Mouse (Mus musculus) intestine, embryonic 14.5 days (tissue): ENCODE data around the gene Dgkq. TPM values are rescaled to one million over a fixed set of nuclear protein-coding genes. Genes with fewer than 3 reads are reported as not detected.

ENCODE experiments used
- ATAC-seq: fragments of 200-750 bp; cut with Nextera tagmentation; replicated peaks from 2 replicates; pipeline ENCODE4 v1.8.0; 2017; ENCODE audit warnings: low read depth, moderate number of reproducible peaks, moderate TSS enrichment, moderate library complexity; ENCODE audit not compliant: low FRiP score, low TSS enrichment
- DNase-seq: peaks from one replicate; pipeline ENCODE4 v3.0.0-alpha.2; 2018; ENCODE audit warnings: low spot score
- H3K27ac ChIP-seq: fragments of 300-500 bp; sonication (generic); 2 replicates; pipeline ENCODE4 v1.5.1; 2014; ENCODE audit warnings: low read depth, mild to moderate bottlenecking, control low read depth
- H3K27me3 ChIP-seq: fragments of 300-500 bp; sonication (generic); replicated peaks from 2 replicates; pipeline ENCODE4 v1.6.1; 2014; ENCODE audit warnings: low read length, control low read depth; ENCODE audit not compliant: control insufficient read depth, insufficient read depth
- H3K36me3 ChIP-seq: fragments of 300-500 bp; sonication (generic); 2 replicates; pipeline ENCODE4 v1.6.1; 2014; ENCODE audit warnings: low read length, control low read depth; ENCODE audit not compliant: control insufficient read depth, insufficient read depth
- H3K4me1 ChIP-seq: fragments of 300-500 bp; sonication (generic); replicated peaks from 2 replicates; pipeline ENCODE4 v1.6.1; 2014; ENCODE audit warnings: low read length, control low read depth, mixed read lengths; ENCODE audit not compliant: control insufficient read depth, insufficient read depth
- H3K4me2 ChIP-seq: fragments of 300-500 bp; sonication (generic); 2 replicates; pipeline ENCODE4 v1.6.1; 2014; ENCODE audit warnings: low read length
- H3K4me3 ChIP-seq: fragments of 300-500 bp; sonication (generic); 2 replicates; pipeline ENCODE4 v1.5.1; 2014; ENCODE audit warnings: low read depth, low read length, control low read depth, mixed read lengths
- H3K9ac ChIP-seq: fragments of 300-500 bp; sonication (generic); 2 replicates; pipeline ENCODE4 v1.6.1; 2014; ENCODE audit warnings: mild to moderate bottlenecking, low read length
- H3K9me3 ChIP-seq: fragments of 300-500 bp; sonication (generic); 2 replicates; pipeline ENCODE4 v1.6.1; 2016; ENCODE audit warnings: low read length, control low read depth; ENCODE audit not compliant: control insufficient read depth
- WGBS: fragments of 180-500 bp; shearing (Covaris S2); extraction: QIAGEN DNeasy Blood & Tissue Kit; methylation state at CpG from one replicate; pipeline ENCODE4 v1.1.7; 2014; 5-methylcytosine and 5-hydroxymethylcytosine counted together
- polyA plus RNA-seq: library from polyadenylated mRNA; unstranded; fragments of >200 nt; fragmentation: Nextera tagmentation; extraction: Ambion mirVana; gene quantifications from 2 replicates; pipeline ENCODE4 v1.2.1, GENCODE M21; 2014

The Dgkq gene
- polyA plus RNA-seq, 1 experiment from 2014 or later: 8.0 TPM

DNA sequence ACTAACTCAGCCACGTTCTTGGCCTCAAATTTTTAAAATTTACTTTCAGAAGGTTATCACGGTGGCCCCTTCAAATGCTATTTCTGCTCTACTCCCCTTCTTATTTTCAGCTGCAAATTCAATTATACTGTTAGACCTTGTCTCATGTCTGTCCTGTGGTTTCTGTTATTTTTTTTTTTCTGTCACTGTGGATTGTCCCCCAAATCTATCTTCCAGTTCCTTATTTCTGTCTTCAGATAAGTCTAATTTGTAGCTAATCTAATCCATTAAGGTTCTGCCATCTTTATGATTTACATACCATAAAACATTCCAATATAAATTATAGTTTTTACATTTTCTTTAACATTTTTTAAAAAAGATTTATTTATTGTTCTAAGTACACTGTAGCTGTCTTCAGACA, 2.1 kb downstream of the Dgkq start:
- H3K36me3 ChIP-seq: peaks cover 10% of the 10 kb centered on the region
- H3K27me3 ChIP-seq: 0 out of 2 replicates have a peak, but pooled peaks cover 3% of the 10 kb centered on the region
- H3K4me2 ChIP-seq: no peak overlapping the region
- DNase-seq (no peak), ATAC-seq (no peak)
- peaks cover 10% of the 10 kb centered on the region for H3K4me1 ChIP-seq
- 73% methylated on average over 2 of the region's 2 CpGs for WGBS
- H3K9ac ChIP-seq: no peak overlapping the region
- H3K27ac ChIP-seq: no peak overlapping the region
- H3K4me3 ChIP-seq: no peak overlapping the region
- H3K9me3 ChIP-seq: no peaks in the 10 kb centered on the region

DNA sequence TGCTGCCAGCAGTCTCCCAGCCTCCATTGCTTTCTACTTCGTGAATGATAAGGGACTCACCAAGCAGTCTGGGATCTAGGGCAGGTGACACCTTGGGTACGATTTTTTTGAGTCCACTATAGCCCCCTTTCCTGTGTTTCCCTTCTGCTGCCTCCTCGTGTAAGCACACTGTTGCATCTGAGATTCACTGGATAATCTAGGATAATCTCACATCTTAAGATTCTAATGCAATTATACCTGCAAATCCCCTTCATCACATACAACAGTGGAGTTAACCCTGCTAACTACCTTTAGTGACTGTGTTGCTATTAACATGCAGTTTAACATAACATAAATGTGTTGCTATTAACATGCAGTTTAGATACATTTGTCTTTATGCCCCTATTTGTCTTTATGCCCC, 4.4 kb downstream of the Dgkq start:
- no peak for ATAC-seq
- H3K9ac ChIP-seq: no peak overlapping the region
- H3K27me3 ChIP-seq: 0 out of 2 replicates have a peak, but pooled peaks cover 3% of the 10 kb centered on the region
- no peak overlapping the region for H3K27ac ChIP-seq
- no peak for DNase-seq
- 43% methylated on average over 3 of the region's 3 CpGs for WGBS
- H3K4me2 ChIP-seq: no peak overlapping the region
- H3K9me3 ChIP-seq: no peaks in the 10 kb centered on the region
- no peaks in the 10 kb centered on the region for H3K36me3 ChIP-seq
- no peak overlapping the region for H3K4me3 ChIP-seq
- peaks cover 10% of the 10 kb centered on the region for H3K4me1 ChIP-seq

DNA sequence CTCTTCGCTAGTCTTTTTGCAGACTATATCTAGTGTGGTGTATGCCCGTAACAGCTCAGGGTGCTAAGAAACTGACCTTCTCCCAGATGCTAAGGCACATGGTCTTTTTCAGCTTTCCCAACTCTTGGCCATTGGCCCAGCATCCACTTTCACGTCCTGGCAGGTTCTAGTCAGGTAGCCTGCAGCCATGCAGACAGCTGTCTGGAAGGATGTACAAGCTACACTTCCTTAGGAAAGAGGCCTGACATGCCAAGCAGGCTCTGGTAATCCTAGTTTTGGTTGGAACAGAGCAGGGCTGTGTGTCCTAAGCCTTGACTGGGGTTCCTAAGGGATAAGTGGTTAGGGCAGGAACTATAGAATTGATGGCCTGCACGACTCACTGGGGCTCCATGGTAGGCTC, 6.7 kb downstream of the Dgkq start:
- 85% methylated on average over 4 of the region's 4 CpGs for WGBS
- no peaks in the 10 kb centered on the region for H3K9me3 ChIP-seq

DNA sequence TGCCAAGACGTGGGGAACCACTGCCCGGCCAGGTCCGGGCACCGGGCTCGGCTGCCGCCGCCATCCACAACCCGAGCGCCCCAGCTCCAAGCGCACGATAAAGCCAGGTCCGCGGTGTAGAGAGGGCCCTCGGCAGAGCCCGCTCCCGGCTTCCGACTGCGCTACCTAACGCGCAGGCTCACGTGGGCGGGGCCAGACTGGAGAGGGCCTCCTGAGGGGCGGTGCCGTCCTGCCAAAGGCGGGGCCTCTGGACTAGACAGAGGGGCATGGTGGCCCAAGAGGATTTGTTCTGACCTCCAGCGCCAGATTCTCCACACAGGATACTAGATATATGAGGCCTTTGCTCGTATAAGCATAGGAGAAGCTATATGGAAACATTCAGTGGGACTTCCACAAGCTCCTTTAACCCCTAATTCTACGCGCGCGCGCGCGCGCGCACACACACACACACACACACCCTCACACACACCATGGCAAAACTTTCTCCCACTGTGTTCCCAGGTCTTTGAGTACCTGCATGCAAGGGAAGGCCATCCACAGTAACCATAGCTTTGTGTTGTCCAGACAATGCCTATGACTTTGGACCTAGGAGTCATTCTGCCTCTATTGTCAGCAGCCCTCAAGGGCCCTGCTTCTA, 8.7 kb downstream of the Dgkq start:
- 13% methylated on average over 36 of the region's 36 CpGs for WGBS
- H3K27ac ChIP-seq: no peak overlapping the region

More for the DNA sequence above, 6.7 kb downstream of the Dgkq start:
- no peak for DNase-seq
- Histone ChIP-seq H3K4me1 (peaks cover 5% of the 10 kb centered on the region), H3K9ac (no peak overlapping the region), H3K4me3 (no peak overlapping the region), H3K4me2 (no peak overlapping the region), H3K36me3 (0 out of 2 replicates have a peak, but pooled peaks cover under 1% of the 10 kb centered on the region), H3K27me3 (0 out of 2 replicates have a peak, but pooled peaks cover 3% of the 10 kb centered on the region), H3K27ac (no peak overlapping the region)
- no peak for ATAC-seq

DNA sequence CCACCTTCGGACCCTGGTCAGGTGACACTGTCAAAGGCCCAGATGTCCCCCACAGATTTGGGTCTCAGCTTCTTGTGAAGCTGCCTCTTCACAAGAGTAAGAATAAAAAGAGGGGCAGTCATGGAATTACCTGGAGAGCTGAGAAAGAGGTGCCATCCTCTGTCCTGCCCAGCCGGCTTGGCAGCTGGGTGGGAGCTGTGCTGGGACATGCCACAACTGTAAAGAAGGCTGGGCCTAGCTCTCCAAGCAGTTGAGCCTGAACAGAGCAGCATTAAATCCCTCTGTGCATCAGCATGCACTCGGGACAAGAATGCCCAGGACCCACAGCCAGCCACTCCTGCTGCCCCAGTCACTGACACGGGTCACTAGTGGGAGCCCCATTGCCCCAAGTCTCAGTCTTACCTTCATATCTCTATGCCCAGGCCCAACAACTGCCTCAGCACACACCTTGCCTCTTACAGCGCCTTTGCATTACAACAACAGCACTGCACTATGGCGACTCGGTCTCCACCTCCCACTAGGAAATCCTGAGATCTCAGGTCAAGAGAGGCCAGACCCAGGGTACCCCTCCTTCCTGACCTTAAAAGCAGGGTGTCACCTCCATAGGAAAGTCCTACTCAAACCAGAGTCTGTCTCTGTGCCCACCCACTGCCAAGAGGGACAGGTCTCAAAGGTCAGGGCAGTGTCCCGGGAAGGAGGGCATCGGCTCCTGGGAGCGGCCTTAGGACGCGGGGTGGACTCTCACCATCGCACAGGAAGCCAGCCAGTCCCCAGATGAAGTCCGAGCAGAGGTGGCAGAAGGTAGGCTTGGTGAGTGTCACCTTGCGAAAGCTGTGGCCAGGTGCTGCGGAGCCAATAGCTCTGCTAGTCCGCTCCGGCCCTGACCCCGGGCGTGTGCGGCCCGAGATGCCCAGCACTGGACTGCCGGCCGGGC, 9.5 kb downstream of the Dgkq start, which contains the start of gene Idua:
Gene Idua (plus strand): TSS at position 634 of the 934 bp plus-strand sequence.
- DNase-seq (no peak), ATAC-seq (peak; percentile 63; the same call in 1 of the 2 replicates)
- 11% methylated on average over 24 of the region's 24 CpGs for WGBS
- H3K4me2 ChIP-seq: peak within 1 kb of the TSS; percentile 95
- H3K9ac ChIP-seq: peak within 1 kb of the TSS; percentile 89
- H3K4me1 ChIP-seq: peaks cover 5% of the 10 kb centered on the region
- H3K27ac ChIP-seq: no peak within 1 kb of the TSS
- H3K9me3 ChIP-seq: no peaks in the 10 kb centered on the region
- peak within 1 kb of the TSS; percentile 80 for H3K4me3 ChIP-seq
- peaks cover 24% of the 10 kb centered on the region for H3K36me3 ChIP-seq
- 0 out of 2 replicates have a peak, but pooled peaks cover 3% of the 10 kb centered on the region for H3K27me3 ChIP-seq

More for the DNA sequence above, 8.7 kb downstream of the Dgkq start:
- H3K4me1 ChIP-seq: peaks cover 5% of the 10 kb centered on the region
- DNase-seq: peak; percentile 91
- 0 out of 2 replicates have a peak, but pooled peaks cover 3% of the 10 kb centered on the region for H3K27me3 ChIP-seq
- ATAC-seq: peak; percentile 99
- no peaks in the 10 kb centered on the region for H3K9me3 ChIP-seq
- peak overlapping the region; percentile 80 for H3K4me3 ChIP-seq
- H3K36me3 ChIP-seq: peaks cover 16% of the 10 kb centered on the region
- peak overlapping the region; percentile 95 for H3K4me2 ChIP-seq
- H3K9ac ChIP-seq: peak overlapping the region; percentile 89

DNA sequence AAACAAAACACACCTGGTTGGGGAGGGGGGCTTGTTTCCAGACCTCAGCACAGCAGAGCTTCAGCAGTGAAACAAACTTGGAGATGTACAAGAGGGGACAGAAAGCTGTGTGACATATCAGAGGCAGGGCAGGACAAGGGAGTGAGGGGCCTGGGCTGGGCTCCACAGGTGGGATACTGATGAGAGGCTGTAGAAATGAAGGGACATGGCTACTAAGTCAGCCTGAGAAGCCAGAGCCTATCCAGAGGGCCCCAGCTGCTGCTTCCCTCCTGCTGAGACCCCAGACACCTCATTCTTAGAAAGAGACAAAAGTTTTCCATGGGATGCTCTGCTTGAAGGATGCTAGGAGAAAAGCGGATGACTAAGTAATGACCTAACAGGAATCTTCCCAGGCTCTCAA, 10.9 kb downstream of the Dgkq start:
- 95% methylated on average over 1 of the region's 1 CpGs for WGBS
- ATAC-seq (no peak), DNase-seq (no peak)

DNA sequence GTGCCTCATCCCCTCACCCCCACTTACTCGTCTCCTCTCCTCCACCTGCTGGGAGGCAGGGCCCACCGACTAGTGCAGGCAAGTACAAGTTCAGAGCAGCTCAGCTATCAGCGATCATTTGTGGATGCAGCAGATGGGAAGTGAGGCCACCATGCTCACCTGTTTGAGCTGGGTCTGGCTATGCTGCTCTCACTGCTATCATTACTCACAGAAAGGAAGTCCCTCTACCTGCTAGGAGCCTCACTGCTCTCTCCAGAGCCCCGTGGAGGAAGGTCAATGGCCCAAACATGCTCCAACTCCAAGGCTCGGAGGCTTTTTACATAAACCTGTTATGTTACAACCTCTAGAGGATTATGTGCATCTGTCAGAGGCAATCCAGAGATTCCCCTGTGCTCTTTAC, 12.1 kb downstream of the Dgkq start:
- ATAC-seq (no peak), DNase-seq (no peak)
- Histone ChIP-seq H3K4me3 (no peak overlapping the region), H3K27me3 (no peaks in the 10 kb centered on the region), H3K9ac (no peak overlapping the region), H3K4me2 (no peak overlapping the region), H3K9me3 (no peaks in the 10 kb centered on the region), H3K27ac (no peak overlapping the region), H3K4me1 (peaks cover 5% of the 10 kb centered on the region), H3K36me3 (peaks cover 49% of the 10 kb centered on the region)
- 77% methylated on average over 5 of the region's 5 CpGs for WGBS

More for the DNA sequence above, 10.9 kb downstream of the Dgkq start:
- H3K9ac ChIP-seq: no peak overlapping the region
- peaks cover 5% of the 10 kb centered on the region for H3K4me1 ChIP-seq
- H3K9me3 ChIP-seq: no peaks in the 10 kb centered on the region
- no peaks in the 10 kb centered on the region for H3K27me3 ChIP-seq
- H3K36me3 ChIP-seq: peaks cover 37% of the 10 kb centered on the region
- H3K4me2 ChIP-seq: no peak overlapping the region
- H3K4me3 ChIP-seq: no peak overlapping the region
- H3K27ac ChIP-seq: no peak overlapping the region

DNA sequence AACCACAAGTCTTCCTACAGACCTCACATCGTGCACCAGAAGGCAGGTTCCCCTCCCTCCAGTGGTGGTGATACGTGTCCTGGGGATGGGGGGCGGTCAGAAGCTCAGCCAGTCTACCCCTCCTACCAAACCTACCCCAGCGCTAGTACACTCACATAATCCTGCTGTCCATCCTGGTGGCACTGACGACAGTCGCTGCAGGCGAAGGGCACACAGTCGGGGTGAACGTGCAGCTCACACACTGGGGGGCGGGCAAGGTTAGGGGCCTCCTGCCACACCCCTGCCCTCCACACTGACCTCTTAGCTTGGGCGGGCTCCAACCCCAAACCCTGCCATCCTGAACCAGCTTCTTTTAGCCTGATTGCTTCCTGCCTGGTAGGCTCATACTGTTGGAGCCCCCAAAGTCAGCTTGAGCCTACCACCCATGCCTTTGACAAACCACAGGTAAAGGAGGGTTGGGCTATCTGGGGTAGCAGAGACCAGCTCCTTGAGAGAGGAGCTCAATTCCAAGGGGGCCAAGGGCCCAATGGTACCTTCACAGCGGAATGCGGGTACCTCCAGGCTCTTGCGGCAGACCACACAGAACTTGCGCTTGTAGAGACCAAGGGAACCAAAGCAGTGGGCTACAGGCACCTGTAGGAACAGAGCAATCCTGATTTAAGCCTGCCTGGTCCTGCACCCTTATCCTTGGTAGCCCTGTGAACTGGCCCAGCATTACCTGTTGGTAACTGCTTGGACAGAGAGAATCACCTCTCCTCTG, 13.4 kb downstream of the Dgkq start:
- H3K27me3 ChIP-seq: no peaks in the 10 kb centered on the region
- 92% methylated on average over 15 of the region's 15 CpGs for WGBS
- no peak overlapping the region for H3K4me2 ChIP-seq
- no peak overlapping the region for H3K4me3 ChIP-seq
- peak; percentile 38 for DNase-seq
- H3K9ac ChIP-seq: no peak overlapping the region
- peaks cover 5% of the 10 kb centered on the region for H3K4me1 ChIP-seq
- no peaks in the 10 kb centered on the region for H3K9me3 ChIP-seq
- peaks cover 51% of the 10 kb centered on the region for H3K36me3 ChIP-seq
- H3K27ac ChIP-seq: no peak overlapping the region
- ATAC-seq: no peak
